Mouse (Mus musculus) frontal cortex, adult 2 months (tissue): ENCODE data around the gene Prkce. TPM values are rescaled to one million over a fixed set of nuclear protein-coding genes. Genes with fewer than 3 reads are reported as not detected.
A peak's percentile ranks its signal among the peaks of the same experiment; 100 is the strongest.

Experiments
- DNase-seq, 2 experiments: peaks; one replicate each; pipeline ENCODE4 v3.0.0; 2022; ENCODE audit warnings: low spot score in 1 of 2; ENCODE audit errors: extremely low spot score in 1 of 2
- polyA plus RNA-seq: library from polyadenylated mRNA; depleted of rRNA; stranded (reverse); fragments of >200 nt; gene quantifications from 2 replicates; pipeline ENCODE4 v1.2.3, GENCODE M21; 2012

The Prkce gene
- polyA plus RNA-seq, 1 experiment, result 96.6 TPM

DNA sequence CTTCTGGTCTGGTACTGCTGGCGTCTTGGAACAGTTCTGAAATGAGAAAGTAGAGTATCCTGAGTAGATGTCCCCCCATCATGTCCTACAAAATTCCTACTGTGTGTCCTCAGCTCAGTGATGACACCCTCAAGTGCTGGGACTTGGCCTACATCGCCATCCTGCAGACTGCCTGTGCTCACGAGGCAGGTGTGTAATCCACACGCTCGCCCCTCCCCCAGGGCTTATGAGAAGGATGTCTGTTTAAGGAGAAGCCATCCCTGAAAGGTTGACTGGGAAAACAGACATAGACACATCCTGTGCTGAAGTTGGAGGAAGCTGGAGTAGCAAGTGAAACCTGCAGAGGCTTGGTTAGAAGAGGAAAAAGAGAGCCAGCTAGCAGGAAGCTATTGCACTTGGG lies 422.1 kb downstream of the Prkce start:
- no peak for DNase-seq

DNA sequence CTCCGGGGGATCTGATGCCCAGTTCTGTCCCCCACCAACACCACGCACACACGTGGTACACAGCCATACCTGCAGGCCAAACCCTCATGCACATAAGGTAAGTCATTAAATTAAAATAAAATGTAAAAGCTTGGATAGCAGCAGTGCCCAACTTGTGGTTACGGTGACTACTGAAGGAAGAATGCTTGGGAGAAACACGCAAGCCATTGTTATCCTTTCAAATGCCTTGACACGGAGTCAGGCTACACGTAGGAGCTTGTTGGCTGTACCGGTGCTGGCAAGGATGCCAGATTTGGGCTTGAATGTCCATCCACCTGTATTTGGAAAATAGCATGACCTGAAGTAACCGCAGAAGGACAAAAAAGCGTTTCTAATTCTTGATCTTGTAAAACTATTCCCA lies 423.7 kb downstream of the Prkce start:
- no peak for DNase-seq

DNA sequence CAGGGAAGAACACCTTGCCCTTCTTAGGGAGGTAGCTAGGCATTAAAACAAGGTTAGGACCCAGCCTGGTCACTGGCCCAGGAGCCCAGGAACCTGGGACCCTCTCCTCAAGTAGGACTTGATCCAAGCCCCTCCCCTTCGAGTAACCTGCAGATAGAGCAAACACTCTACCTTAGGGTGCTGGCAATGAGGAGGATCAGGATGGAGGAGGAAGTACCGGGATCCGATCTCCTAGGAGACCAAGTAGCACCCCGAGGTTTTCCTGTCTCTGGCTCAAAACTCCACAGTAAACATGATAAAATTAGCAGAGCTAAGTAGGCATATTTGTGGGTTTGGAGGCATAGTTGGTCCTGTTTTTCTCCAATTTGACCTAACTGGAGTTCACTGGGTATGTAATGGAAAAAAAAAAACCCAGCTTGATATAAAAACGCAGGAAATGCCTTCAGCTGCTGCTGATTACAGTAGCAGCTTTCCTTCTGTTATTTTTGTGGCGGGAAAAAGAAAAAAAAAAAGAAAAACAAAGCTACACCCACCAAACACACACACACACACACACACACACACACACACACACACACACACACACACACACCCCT lies 425.5 kb downstream of the Prkce start:
- peak in 1 of 2 experiments; percentile 14 for DNase-seq

DNA sequence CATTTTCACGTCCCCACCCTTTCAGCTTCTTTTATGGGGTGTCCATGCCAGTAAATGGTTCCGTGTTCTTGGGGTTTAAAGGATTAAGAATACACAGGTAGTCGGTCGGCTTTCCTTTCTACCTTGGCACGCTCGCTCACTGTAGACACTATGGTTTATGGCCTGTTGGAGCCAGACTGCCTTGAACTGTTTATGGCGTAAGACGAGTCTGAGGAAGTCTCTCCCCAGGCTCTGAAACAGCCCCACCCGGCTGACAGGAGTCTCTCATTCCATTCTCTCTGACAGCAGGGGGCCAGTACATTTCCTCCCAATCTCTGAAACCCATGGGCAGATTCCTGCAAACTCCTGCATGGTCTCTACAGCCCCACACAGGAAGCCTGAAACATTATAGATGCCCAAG lies 427.9 kb downstream of the Prkce start:
- no peak for DNase-seq

DNA sequence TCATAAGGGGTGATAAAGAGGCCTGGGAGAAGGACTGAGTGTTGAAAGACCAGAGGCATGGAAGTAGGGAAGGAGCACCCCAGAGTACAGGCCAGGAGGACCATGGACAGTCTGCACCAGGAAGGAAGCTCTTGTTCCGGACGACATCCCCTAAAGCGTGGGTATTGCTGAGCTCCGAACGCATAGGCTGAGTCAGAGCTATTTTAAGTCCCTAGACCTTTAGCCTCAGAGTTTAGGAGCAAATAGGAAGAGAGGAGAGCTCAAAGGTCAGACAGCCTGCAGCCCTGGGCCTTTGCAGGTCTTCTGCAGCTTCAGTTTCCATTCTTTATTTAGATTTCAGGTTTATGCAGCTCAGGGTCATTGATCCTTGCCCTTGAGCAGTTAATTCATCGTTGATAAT lies 433.5 kb downstream of the Prkce start:
- DNase-seq, result no peak

DNA sequence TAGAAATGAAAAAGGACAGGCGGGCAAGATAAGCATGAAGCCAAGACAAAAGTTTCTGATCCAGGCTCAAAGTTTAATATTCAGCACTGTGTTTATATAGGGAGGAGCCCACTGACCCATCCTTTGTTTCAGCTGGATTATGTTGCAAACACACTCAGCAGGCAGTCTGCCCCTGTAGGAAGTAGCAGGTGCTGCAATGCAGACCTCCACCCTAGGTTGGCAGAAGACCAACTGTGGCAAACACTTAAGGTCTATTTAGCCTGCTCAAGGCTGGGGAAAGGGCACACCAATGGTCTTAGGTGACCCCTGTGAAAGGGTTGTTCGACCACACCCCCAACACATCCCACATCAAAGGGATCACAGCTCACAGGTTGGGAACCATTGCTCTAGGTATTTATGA lies 434.3 kb downstream of the Prkce start:
- DNase-seq, result no peak

DNA sequence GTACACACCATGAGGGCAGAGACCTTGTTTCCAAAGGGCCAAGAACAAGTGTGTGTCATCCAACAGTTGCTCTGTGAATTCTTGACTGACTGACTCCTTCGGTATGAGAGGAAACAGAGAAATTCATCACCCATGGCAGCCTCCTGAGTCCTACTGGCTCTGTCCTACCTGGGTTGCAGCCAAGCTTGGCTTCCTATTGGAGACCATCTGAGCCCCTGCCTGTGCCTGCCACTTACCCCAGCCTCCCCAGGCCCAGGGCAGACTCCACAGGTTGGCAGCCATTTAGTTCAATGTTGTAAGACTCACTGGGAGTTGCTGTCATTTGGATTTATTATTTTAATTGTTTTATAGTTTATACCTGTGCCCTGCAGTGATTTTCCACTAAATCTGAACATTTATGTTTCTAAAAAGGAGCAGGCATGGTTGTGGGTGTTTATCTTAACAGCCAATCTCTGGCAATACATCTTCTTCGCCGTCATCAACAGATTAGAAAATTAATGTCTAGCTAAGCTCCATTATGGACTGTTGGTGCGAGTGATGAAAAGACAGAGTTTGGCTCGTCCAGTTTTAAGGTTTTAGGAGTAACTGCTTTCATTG lies 436.4 kb downstream of the Prkce start:
- DNase-seq, result no peak

DNA sequence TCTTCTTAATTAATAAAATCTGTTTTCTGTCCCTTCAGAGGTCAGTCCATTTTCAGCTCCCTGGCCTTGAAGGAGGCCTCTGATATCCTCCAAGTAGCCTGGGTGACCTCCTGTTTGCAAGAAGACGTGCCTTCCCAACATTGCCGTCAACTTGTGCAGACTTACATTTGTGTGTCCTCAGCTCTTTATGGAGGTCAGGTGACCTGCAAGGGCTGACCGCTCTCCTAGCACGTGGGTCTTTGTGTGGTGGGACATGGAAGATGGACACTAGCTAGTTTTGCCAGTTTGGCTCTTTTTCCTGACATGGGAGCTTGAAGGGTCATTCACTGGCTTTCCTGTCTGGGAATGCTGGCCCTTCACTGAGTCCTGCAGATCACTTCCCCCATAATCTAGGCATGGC lies 440.4 kb downstream of the Prkce start:
- no peak for DNase-seq

DNA sequence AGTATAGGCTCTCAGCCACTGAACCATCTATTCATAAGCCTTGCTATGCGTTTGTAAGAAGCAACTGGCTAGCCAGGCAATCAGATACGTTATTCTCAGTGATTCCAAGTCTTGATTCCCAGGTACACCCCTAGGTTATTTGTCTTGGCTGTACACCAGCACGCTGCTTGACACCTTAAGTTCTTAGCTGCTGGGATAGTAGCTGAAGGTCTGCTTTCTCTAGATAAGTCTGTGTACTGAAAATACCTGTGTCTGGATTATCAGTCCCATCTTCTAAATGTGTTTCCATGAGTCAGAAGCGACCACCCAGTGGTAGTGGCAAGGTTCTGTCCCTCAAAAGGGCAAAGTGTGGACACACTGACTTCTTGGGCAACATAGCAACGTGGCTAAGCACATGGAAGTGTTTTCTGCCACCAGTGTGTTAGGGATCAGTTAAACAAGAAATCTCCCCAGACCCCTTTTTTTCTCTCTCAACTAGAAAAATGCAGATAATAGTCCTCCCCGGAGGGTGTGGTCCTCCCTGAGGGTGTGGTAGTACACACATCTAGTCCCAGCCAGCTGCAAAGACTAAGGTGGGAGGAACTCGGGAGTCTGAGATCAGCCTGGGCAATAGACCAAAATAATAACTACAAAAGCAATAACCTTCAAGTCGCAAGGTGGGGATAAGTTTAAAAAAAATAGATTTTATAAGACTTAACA lies 442.8 kb downstream of the Prkce start:
- DNase-seq, result no peak

DNA sequence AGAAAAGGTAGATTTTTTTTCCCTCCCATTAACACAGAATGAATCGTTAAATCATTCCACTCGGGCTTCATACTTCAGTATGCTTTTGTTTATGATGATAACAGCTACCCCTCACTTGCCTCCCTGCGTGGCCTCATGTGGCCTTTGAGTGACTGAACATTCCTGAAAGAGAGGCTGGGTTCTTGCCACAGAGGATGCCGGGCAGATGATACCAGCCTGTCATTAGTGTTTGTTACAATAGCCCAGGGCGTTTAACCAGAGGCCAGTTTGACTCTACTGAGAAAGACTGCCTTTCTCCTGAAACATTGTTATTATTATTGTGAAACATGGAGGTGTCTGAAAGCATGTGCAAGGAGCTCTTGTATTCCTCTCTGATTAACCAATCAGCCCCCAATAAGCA lies 444.2 kb downstream of the Prkce start:
- no peak for DNase-seq

DNA sequence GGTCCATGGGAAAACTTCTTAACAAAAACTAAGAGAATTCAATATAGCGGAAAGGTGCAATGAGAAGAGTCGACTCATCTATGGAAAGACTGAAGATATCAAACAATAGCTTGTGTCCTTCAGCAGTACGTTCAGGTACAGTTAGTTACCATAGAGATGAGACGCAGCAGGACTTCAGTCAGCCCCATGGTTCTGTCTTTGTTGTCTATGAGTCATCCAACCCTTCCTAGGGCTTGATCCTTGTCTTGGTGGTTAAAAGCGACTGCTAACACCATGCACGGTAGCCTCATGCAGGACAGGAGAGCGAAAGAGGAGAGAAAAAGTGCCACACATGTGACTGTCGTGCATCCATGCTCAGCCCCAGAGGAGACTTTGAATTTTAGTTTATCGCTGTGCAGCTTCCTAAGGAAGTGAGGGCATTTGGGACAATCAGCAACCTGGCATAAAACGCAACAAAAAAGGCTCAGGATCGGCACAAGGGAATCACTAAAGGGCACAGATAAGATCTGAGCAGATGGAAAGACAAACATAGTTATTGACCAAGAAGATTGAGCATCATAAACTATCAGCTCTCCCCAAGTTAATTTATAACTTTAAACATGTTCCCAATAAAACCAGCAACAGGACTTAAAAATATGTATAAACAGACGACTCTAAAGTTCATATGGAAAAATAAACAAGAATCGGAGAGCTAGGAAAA lies 448.2 kb downstream of the Prkce start:
- no peak for DNase-seq

DNA sequence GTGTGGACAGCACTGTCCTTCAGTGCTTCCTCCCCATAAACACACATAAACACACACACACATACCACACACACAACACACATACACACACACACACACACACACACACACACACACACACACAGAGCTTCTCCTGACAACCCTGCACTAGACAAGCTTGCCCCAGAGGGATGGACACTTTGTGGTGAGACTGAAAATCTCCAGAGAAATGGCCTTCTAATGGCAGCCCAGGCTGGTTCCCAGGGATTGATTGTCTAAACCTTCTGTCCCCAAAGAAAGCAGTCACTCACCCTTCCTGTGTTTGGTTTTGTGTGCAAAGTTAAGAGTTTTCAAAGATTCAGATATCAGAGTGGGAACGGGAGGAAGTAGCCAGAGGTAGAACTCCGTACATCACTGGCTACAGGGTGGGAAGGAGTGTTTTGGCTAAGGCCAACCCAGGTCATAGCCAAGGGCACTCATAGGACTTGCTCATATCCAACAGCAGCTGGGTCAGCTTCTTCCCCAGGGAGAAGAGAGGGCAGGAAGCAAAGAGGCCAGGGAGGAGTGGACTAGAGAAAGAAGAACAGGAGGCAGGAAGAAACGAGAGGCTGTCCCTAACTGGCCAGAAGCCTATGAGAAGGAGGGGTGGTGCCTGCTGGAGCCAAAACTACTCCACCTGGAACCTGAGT lies 450.1 kb downstream of the Prkce start:
- no peak for DNase-seq

DNA sequence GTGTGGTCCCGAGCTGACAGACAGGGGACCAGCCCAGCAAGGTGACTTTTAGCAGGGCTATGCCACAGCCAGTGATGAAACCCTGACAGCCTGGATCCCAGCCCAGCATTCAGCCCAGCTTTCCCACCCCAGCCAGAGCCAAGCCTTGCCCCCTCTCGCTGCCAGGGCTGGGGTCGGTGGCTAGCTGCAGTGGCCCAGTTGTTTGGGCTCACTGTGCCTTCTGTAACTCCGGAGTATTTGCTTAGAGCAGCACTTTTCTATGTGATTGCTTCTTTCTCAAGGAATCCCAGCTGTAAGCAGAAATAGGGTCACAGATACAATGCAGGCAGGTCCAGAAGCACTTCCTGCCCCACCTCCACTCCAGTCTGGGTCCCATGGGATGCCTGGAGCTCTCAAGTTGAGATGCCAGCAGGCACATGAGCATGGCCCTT lies 450.9 kb downstream of the Prkce start:
- DNase-seq, result no peak

DNA sequence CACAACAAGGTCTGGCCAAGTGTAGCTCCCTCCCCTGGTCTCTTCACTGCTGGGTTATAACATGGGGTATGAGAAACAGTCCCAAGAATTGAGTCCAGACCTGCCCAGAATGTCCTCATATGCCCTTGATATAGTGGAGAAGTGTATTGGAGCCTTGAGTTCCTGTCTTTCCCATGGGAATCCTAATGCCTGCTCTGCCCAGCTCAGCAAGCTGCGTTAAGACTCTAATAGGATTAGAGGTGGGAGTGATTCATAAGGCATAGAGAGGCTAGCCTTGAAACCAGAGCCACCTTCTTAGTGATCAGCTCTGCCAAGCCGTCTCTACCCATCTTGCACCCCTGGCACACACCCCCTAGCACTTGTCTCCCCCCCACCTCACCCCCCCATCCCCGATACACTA lies 455.3 kb downstream of the Prkce start:
- DNase-seq, result no peak

DNA sequence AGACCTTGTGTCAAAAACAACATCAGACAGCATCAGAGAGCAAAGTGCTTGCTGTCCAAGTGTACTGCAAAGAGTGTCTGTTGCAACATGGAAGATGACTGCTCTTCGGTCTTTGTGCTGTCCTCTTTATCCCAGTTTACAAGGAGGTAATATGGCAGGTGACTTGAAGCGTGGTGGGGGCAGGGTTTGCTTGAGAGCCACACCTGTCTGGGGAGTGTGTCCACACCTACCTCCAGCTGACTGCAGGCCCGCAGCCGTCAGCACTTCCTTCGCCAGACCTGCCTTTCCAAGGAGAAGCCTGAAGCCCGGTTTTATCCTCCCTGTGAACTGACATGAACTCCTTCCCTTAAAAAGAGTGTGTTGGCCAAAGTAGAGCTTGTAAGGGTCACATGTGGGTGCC lies 458.9 kb downstream of the Prkce start:
- DNase-seq, result no peak

DNA sequence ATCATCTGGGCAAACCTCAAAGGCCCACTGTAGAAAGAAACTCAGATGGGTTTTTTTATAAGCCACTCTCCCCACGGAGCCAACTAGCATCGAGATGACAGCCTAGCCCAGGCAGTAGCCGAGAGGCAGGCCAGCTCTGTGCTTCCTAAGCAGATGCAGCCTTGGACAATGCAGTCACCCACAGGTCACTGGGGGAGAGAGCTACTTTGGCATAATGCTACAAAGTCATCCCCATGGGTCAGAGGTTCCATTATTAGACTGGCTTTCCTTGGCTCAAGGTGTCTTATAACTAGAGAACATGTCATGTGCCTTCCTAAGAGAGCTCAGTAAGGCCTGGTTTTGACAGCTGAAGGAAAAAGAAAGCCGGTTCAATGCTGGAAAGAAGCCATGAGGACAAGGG lies 465.5 kb downstream of the Prkce start:
- DNase-seq, result no peak

DNA sequence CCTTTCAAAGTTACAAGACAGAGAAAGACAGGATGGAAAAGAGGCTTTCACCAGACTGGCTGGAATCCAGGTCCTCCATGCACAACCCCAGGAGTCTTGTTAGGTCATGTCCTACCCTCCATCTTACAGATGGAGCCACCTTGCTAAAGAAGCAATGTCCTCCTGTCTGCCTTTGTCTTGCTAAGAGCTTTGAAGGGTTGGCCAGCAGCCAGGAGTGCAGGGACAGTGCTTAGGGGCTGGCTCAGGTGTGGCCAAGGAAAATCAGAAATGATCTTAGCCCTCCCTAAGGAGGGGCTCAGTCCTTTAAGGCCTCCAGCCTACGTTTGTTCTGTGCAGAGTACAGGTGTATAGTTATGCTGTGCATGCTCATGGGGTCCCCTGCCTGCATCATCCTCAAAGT lies 469.7 kb downstream of the Prkce start:
- DNase-seq, result no peak

DNA sequence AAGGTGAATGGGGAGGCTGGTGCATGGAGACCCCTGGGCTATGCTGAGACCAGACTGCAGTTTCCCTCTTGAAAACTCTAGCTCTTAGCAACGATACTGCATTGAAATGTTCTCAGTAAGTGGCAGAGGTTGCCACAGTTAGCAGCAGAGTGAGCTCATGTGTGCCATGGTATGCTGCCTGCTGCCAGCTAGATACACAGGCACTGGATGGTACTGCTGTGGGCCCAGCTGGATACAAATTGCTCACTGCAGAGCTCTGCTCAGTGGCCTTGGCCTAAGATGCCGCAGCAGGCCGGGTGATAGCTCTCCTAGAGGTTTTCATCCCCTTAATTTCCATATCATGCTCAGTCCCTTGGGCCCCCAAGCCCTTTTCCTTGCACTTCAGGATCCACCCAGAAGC lies 471.7 kb downstream of the Prkce start:
- DNase-seq, result no peak

DNA sequence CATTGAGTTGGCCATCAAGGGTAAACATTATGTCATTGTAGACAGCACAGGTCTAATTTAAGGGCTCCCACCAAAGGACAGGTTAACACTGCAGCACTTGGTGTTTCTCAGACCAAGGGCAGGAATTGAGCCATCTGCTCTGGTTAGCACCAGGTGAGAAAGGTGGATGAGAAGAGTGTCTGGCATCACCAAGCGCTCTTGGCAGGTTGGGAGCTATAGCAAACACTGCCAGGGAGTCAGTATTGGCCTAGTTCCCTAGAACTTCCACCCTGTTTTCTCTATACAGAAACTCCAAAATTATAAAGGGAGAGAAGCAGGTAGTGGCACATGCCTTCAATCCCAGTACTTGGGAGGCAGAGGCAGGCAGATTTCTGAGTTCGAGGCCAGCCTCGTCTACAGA lies 479.6 kb downstream of the Prkce start:
- DNase-seq, result no peak

DNA sequence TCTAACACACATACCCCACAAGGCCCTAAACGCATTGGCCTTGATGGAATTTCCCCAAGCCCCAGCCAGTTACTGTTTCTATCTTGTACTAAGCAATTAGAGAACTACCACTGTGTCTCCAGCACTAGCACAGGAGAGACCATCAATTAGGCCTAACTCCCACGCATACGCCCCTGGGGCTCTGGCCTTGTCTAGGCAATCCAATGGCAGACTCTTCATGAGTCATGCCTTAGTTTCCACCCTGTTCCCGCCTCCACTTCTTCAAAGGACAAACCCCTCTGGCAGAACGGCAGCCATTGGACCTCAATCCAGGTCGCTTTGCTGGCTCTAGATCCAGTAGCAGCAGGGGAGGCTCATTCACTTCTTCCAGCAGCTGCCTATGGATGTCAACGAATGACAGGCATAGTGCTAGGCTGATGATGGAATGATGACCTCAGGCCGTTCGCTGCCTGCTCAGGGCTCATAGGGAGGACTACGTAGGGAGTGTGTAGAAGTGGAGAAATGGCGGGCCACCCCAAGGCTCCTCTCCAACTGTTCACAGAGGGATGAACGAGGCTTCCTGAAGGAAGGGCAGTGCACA lies 481.4 kb downstream of the Prkce start:
- DNase-seq, result no peak

DNA sequence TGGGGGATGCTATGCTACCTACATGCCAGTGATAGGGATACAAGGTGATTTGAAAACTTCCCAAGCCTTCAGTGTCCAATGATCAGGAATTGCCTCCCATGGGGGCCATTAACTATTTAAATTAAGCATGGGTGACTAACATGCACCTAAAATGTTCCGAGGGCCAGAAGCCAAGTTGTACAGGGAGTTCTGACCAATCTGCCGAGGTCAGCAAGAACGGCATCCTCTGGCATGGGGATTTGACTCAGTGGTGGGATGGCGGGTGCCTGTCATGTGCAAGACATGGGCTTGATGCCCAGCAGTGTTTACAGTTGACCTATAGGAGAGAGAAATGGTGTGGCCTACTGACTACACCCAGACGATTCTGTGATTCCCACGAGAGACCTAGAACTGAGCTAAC lies 482.7 kb downstream of the Prkce start:
- DNase-seq, result no peak
